Mouse (Mus musculus) kidney, postnatal 0 days (tissue): Measurements from ENCODE around the gene Psmd8. TPM values are rescaled to one million over a fixed set of nuclear protein-coding genes. Genes with fewer than 3 reads are reported as not detected.
A peak's percentile ranks its signal among the peaks of the same experiment; 100 is the strongest.

Source experiments
- ATAC-seq: fragments of 200-750 bp; cut with Nextera tagmentation; replicated peaks from 2 replicates; pipeline ENCODE4 v1.8.0; 2017; ENCODE audit warnings: low read depth, moderate number of reproducible peaks, moderate TSS enrichment, moderate library complexity; ENCODE audit not compliant: low FRiP score
- DNase-seq: peaks from one replicate; pipeline ENCODE4 v3.0.0-alpha.2; 2016; ENCODE audit warnings: low spot score
- H3K27ac ChIP-seq: fragments of 300-500 bp; sonication (generic); 2 replicates; pipeline ENCODE4 v1.5.1; 2014; ENCODE audit warnings: mild to moderate bottlenecking
- H3K27me3 ChIP-seq: fragments of 300-500 bp; sonication (generic); 2 replicates; pipeline ENCODE4 v1.6.1; 2014; ENCODE audit warnings: low read length, mixed read lengths; ENCODE audit not compliant: insufficient read depth
- H3K36me3 ChIP-seq: fragments of 300-500 bp; sonication (generic); 2 replicates; pipeline ENCODE4 v1.6.1; 2014; ENCODE audit warnings: low read length, mixed read lengths; ENCODE audit not compliant: insufficient read depth
- H3K4me1 ChIP-seq: fragments of 300-500 bp; sonication (generic); replicated peaks from 2 replicates; pipeline ENCODE4 v1.6.1; 2014; ENCODE audit warnings: antibody characterized with exemption, low read length, mixed read lengths; ENCODE audit not compliant: insufficient read depth
- H3K4me2 ChIP-seq: fragments of 300-500 bp; sonication (generic); 2 replicates; pipeline ENCODE4 v1.6.1; 2014; ENCODE audit warnings: mild to moderate bottlenecking, low read length, moderate library complexity, mixed read lengths
- H3K4me3 ChIP-seq: fragments of 300-500 bp; sonication (generic); replicated peaks from 2 replicates; pipeline ENCODE4 v1.5.1; 2014; ENCODE audit warnings: low read depth, low read length
- H3K9ac ChIP-seq: fragments of 300-500 bp; sonication (generic); 2 replicates; pipeline ENCODE4 v1.6.1; 2014; ENCODE audit warnings: low read depth, low read length
- H3K9me3 ChIP-seq: fragments of 300-500 bp; sonication (generic); replicated peaks from 2 replicates; pipeline ENCODE4 v1.6.1; 2016; ENCODE audit warnings: low read length, inconsistent platforms, mixed read lengths
- CTCF ChIP-seq: IDR thresholded peaks from 2 replicates; pipeline ENCODE4 v1.5.1; 2016; ENCODE audit warnings: antibody characterized with exemption, low read depth, mild to moderate bottlenecking, moderate library complexity
- WGBS: fragments of 180-500 bp; shearing (Covaris S2); extraction: QIAGEN DNeasy Blood & Tissue Kit; methylation state at CpG from one replicate; pipeline ENCODE4 v1.1.7; 2014; 5-methylcytosine and 5-hydroxymethylcytosine counted together
- polyA plus RNA-seq: library from polyadenylated mRNA; unstranded; fragments of >200 nt; fragmentation: Nextera tagmentation; extraction: Ambion mirVana; gene quantifications from 2 replicates; pipeline ENCODE4 v1.2.1, GENCODE M21; 2015

The Psmd8 gene
- 296 and 298 TPM in 2 replicates for polyA plus RNA-seq

DNA sequence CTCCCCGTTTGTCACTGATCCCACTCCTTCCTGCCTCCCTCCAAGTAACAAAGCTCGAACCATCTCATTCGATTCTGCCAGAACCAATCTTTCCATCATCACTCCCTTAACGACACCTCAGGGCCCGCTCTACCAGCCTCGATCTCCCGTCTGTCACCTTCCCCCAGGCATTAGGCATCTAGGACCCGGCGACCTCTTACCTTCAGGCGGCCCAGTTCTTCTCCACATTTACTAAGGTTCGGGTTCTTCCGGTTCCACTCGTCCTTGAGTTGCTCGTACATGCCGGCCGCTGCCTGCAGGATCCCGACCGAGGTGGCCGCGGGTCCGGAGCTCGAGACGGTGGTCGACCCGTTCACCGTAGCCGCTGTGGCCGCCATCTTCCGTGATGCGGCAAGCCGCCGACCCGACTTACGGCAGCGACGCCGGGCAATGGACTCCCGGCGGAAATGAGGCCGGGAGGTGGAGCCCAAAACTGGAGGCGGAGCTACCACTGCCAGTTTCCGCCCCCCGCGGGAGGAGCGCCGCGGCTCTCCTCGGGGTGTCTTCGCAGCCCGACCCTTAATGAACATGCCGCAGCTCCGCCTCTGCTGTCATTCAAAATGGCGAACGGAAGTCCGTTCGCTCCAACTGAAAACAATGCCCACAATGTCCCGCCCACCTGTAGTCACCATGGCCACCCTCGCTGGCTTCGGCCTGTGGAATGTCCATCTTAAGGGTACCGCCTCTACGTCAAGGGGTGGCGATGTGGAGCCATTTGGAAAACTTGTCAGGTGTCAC lies at the start of gene Psmd8:
Gene Psmd8 (minus strand): TSS at position 625 of the 777 bp plus-strand sequence.
- H3K27ac ChIP-seq = peak within 1 kb of the TSS; percentile 80
- H3K4me2 ChIP-seq = peak within 1 kb of the TSS; percentile 86
- TF ChIP-seq CTCF = peak; percentile 67
- peaks cover 17% of the 10 kb centered on the region for H3K4me1 ChIP-seq
- ATAC-seq (peak; percentile 95), DNase-seq (peak; percentile 98)
- WGBS = under 1% methylated on average over 62 of the region's 62 CpGs
- no peaks in the 10 kb centered on the region for H3K9me3 ChIP-seq
- peak within 1 kb of the TSS; percentile 83 for H3K9ac ChIP-seq
- H3K27me3 ChIP-seq = no peaks in the 10 kb centered on the region
- H3K4me3 ChIP-seq = peak within 1 kb of the TSS; percentile 89
- peaks cover 12% of the 10 kb centered on the region; the same call in 1 of the 2 replicates for H3K36me3 ChIP-seq

GRCm38 (mm10) chr7:29228202-29228601 lies 47.7 kb upstream of the Psmd8 start:
- Histone ChIP-seq H3K9me3 (no peaks in the 10 kb centered on the region), H3K9ac (no peak overlapping the region), H3K4me1 (peaks cover 4% of the 10 kb centered on the region; the same call in 1 of the 2 replicates), H3K4me2 (no peak overlapping the region), H3K27ac (no peak overlapping the region), H3K4me3 (no peak overlapping the region), H3K36me3 (no peaks in the 10 kb centered on the region), H3K27me3 (0 out of 2 replicates have a peak, but pooled peaks cover 3% of the 10 kb centered on the region)
- DNase-seq = no peak
- no peak for TF ChIP-seq CTCF
- no peak for ATAC-seq
- 85% methylated on average over 4 of the region's 4 CpGs for WGBS

DNA sequence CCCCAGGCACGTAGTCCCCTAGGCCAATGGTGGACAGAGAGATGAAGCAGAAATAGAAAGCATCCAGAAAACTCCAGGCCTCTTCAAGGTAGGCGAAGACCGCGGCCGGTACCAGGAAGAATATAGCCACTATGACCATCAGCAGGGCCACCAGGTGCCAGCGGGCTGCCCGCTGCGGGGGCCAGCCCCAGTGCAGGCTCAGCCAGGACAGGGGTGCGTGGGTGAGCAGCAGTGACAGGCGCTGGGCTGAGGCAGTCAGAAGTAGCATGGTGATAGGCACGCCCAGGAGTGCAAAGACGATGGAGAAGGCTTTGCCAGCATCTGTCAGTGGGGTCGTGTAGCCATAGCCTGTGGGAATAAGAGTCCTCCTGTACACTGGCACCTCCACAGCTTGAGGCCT lies 45.0 kb upstream of the Psmd8 start:
- Histone ChIP-seq H3K27me3 (no peaks in the 10 kb centered on the region), H3K36me3 (no peaks in the 10 kb centered on the region), H3K9me3 (0 out of 2 replicates have a peak, but pooled peaks cover under 1% of the 10 kb centered on the region), H3K9ac (no peak overlapping the region), H3K4me3 (no peak overlapping the region), H3K4me2 (no peak overlapping the region), H3K27ac (no peak overlapping the region), H3K4me1 (no peaks in the 10 kb centered on the region)
- no peak for TF ChIP-seq CTCF
- ATAC-seq (no peak), DNase-seq (no peak)
- 73% methylated on average over 13 of the region's 13 CpGs for WGBS

DNA sequence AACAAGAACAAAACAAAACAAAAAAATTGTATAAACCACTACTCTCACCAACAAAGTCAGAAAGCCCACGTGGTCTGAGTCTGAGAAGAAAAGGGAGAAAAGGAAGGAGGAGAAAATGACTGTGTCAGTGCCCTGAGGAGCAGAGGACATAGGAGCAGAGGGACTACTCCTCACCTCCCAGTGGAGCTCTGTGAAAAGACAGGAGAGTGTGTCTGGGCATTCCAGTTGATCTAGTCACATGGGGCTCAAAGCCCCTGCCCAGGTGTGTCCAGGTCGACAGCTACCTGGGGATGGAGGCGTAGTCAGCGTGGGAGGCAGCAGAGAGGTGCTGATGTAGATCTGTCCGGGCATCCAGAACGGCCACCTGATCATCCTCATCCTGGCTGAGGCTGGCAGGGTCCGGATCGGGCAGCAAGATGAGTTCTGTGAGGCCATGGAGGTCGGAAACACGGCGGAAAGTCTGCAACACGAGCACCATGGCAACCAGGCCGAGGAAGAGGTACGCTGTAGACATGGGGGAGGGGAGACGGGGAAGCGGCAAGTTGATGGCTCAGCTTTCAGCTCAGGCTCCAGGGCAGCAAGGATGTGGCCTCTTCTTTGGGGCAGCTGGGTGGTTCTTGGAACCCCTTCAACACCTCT lies 44.4 kb upstream of the Psmd8 start:
- no peak for DNase-seq
- TF ChIP-seq CTCF = no peak
- WGBS = 14% methylated on average over 16 of the region's 16 CpGs
- H3K36me3 ChIP-seq = no peaks in the 10 kb centered on the region
- H3K4me3 ChIP-seq = no peak overlapping the region
- no peaks in the 10 kb centered on the region for H3K4me1 ChIP-seq
- H3K9me3 ChIP-seq = peaks cover 7% of the 10 kb centered on the region; the same call in 1 of the 2 replicates
- 0 out of 2 replicates have a peak, but pooled peaks have one; percentile 49 for ATAC-seq
- peak overlapping the region; percentile 10; the same call in 1 of the 2 replicates for H3K4me2 ChIP-seq
- 0 out of 2 replicates have a peak overlapping the region, but pooled peaks have one; percentile 13 for H3K9ac ChIP-seq
- H3K27ac ChIP-seq = no peak overlapping the region
- no peaks in the 10 kb centered on the region for H3K27me3 ChIP-seq

GRCm38 (mm10) chr7:29214846-29215245 lies 34.3 kb upstream of the Psmd8 start:
- no peaks in the 10 kb centered on the region for H3K36me3 ChIP-seq
- no peak overlapping the region for H3K4me2 ChIP-seq
- no peak for ATAC-seq
- no peaks in the 10 kb centered on the region for H3K4me1 ChIP-seq
- H3K9ac ChIP-seq = no peak overlapping the region
- no peaks in the 10 kb centered on the region for H3K9me3 ChIP-seq
- H3K27ac ChIP-seq = no peak overlapping the region
- H3K27me3 ChIP-seq = no peaks in the 10 kb centered on the region
- H3K4me3 ChIP-seq = no peak overlapping the region
- WGBS = 53% methylated on average over 15 of the region's 15 CpGs
- no peak for TF ChIP-seq CTCF
- no peak for DNase-seq

- Histone ChIP-seq H3K4me1 (no peaks in the 10 kb centered on the region), H3K9ac (no peak overlapping the region), H3K36me3 (no peaks in the 10 kb centered on the region), H3K9me3 (no peaks in the 10 kb centered on the region), H3K4me2 (no peak overlapping the region), H3K27ac (no peak overlapping the region), H3K27me3 (no peaks in the 10 kb centered on the region), H3K4me3 (no peak overlapping the region)
- no peak for TF ChIP-seq CTCF
- 53% methylated on average over 2 of the region's 2 CpGs for WGBS
- ATAC-seq = no peak
- no peak for DNase-seq
Measured at GRCm38 (mm10) chr7:29214236-29214635, 33.7 kb upstream of the Psmd8 start.
